In the genomic region with DNA sequence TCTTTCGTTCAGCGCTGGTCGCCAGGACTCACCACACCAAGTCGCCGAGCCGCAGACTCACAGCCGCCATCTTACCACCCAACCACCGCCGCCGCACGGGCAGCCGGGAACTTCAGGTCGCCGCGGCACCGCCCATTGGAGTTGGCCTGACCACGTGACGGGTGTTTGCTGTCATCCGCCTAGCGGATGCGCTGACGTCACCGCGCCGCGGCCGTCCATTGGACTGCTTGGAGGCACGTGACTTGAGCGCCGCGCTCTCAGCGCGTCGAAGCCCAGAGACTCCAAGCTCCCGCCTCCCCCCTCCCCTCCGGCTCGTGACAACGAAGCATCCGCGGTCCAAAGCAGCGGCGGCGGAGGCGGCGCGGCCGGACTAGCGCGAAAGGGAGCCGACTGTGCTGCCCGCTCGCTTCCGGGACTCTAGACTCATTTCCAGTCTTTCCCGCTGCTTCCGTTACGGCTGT, we compare ENCODE assay signal across 8 mouse cellular contexts. TPM values are rescaled to one million over a fixed set of nuclear protein-coding genes. Genes with fewer than 3 reads are reported as not detected.
DNase-seq lines count a peak whose midpoint lies in the region; ATAC-seq and TF ChIP-seq lines count a peak whose summit lies in the region.

A gene (minus strand): TSS at position 90 of the 461 bp plus-strand sequence.
A gene (plus strand): TSS at position 284 of the 461 bp plus-strand sequence.

- H3K9me3 ChIP-seq in E14TG2a.4 (ENCODE audit: low read length): no peaks in the 10 kb centered on the region
- no peaks in the 10 kb centered on the region for H3K9me3 ChIP-seq in forebrain, embryonic 12.5 days
- no peaks in the 10 kb centered on the region for H3K9me3 ChIP-seq in heart, postnatal 0 days (replicated peaks; ENCODE audit: control insufficient read depth, low read length)
- no peaks in the 10 kb centered on the region for H3K9me3 ChIP-seq in liver, embryonic 16.5 days (replicated peaks; ENCODE audit: control insufficient read depth, low read length)
- H3K9me3 ChIP-seq in neural tube, embryonic 13.5 days: no peaks in the 10 kb centered on the region

- peaks cover 55% of the 10 kb centered on the region for H3K36me3 ChIP-seq in E14TG2a.4 (ENCODE audit: insufficient read depth, low read length)
- peaks cover 36% of the 10 kb centered on the region for H3K36me3 ChIP-seq in forebrain, embryonic 12.5 days (replicated peaks)
- peaks cover 38% of the 10 kb centered on the region for H3K36me3 ChIP-seq in heart, postnatal 0 days (replicated peaks; ENCODE audit: control insufficient read depth, insufficient read depth, low read length)
- peaks cover 25% of the 10 kb centered on the region for H3K36me3 ChIP-seq in liver, embryonic 16.5 days (ENCODE audit: control insufficient read depth, insufficient read depth)
- peaks cover 37% of the 10 kb centered on the region for H3K36me3 ChIP-seq in neural tube, embryonic 13.5 days
- H3K36me3 ChIP-seq in testis, adult 2 months (ENCODE audit: control insufficient read depth, insufficient read depth, low read length): peaks cover 1% of the 10 kb centered on the region; the same call in 1 of the 2 replicates

- TF ChIP-seq EP300 in heart, postnatal 0 days (IDR thresholded peaks at IDR 0.05; ENCODE audit: low read depth): peak; percentile 55; the same call in 1 of the 2 replicates

- peak; percentile 99 for DNase-seq in c-Kit-positive CD71-positive TER-119-positive erythroid progenitor cells, embryonic 14.5 days (ENCODE audit: low spot score)
- peak; percentile 98 for DNase-seq in heart, postnatal 0 days (ENCODE audit: low spot score)
- peak; percentile 100 for DNase-seq in kidney, postnatal 4 days

- H3K9ac ChIP-seq in forebrain, embryonic 12.5 days: peak within 1 kb of the TSS; percentile 94
- peak within 1 kb of the TSS; percentile 85 for H3K9ac ChIP-seq in heart, postnatal 0 days (replicated peaks; ENCODE audit: low read depth, low read length)
- H3K9ac ChIP-seq in liver, embryonic 16.5 days (ENCODE audit: low read depth, low read length): peak within 1 kb of the TSS; percentile 98
- H3K9ac ChIP-seq in neural tube, embryonic 13.5 days: peak within 1 kb of the TSS; percentile 95

- TF ChIP-seq POLR2A in testis, adult 2 months (IDR thresholded peaks at IDR 0.05; ENCODE audit: control insufficient read depth, low read depth, low read length): peak; percentile 98

- peak within 1 kb of the TSS; percentile 99 for H3K4me3 ChIP-seq in E14TG2a.4 (replicated peaks; ENCODE audit: low read length)
- peak within 1 kb of the TSS; percentile 98 for H3K4me3 ChIP-seq in forebrain, embryonic 12.5 days (replicated peaks)
- peak within 1 kb of the TSS; percentile 79 for H3K4me3 ChIP-seq in heart, postnatal 0 days (ENCODE audit: low read depth, low read length)
- peak within 1 kb of the TSS; percentile 98 for H3K4me3 ChIP-seq in liver, embryonic 16.5 days (ENCODE audit: low read depth, low read length)
- H3K4me3 ChIP-seq in neural tube, embryonic 13.5 days: peak within 1 kb of the TSS; percentile 99
- H3K4me3 ChIP-seq in testis, adult 2 months (ENCODE audit: control insufficient read depth, low read depth, low read length): peak within 1 kb of the TSS; percentile 89

- H3K4me2 ChIP-seq in forebrain, embryonic 12.5 days: peak within 1 kb of the TSS; percentile 95
- peak within 1 kb of the TSS; percentile 97 for H3K4me2 ChIP-seq in heart, postnatal 0 days (ENCODE audit: low read depth, low read length)
- H3K4me2 ChIP-seq in liver, embryonic 16.5 days (ENCODE audit: low read depth, low read length): peak within 1 kb of the TSS; percentile 90
- H3K4me2 ChIP-seq in neural tube, embryonic 13.5 days: peak within 1 kb of the TSS; percentile 98

- no peaks in the 10 kb centered on the region for H3K27me3 ChIP-seq in E14TG2a.4 (ENCODE audit: insufficient read depth, low read length)
- H3K27me3 ChIP-seq in forebrain, embryonic 12.5 days: no peaks in the 10 kb centered on the region
- no peaks in the 10 kb centered on the region for H3K27me3 ChIP-seq in heart, postnatal 0 days (ENCODE audit: control insufficient read depth, insufficient read depth, low read length)
- H3K27me3 ChIP-seq in liver, embryonic 16.5 days (ENCODE audit: control insufficient read depth, insufficient read depth, low read depth, low read length): no peaks in the 10 kb centered on the region
- H3K27me3 ChIP-seq in neural tube, embryonic 13.5 days: no peaks in the 10 kb centered on the region
- H3K27me3 ChIP-seq in testis, adult 2 months (ENCODE audit: control insufficient read depth, insufficient read depth, low read length): no peaks in the 10 kb centered on the region

- no peak for TF ChIP-seq CTCF in E14TG2a.4 (conservative IDR thresholded peaks at IDR 0.05; ENCODE audit: low read length)
- no peak for TF ChIP-seq CTCF in heart, postnatal 0 days (IDR thresholded peaks at IDR 0.05; ENCODE audit: low read depth)
- no peak for TF ChIP-seq CTCF in testis, adult 2 months (IDR thresholded peaks at IDR 0.05; ENCODE audit: control insufficient read depth, insufficient read depth, insufficient replicate concordance, low read depth, low read length)

- under 1% methylated on average over 41 of the region's 56 CpGs for WGBS in forebrain, embryonic 12.5 days
- WGBS in heart, postnatal 0 days: 2% methylated on average over 55 of the region's 56 CpGs
- under 1% methylated on average over 56 of the region's 56 CpGs for WGBS in liver, embryonic 16.5 days (ENCODE audit: insufficient replicate concordance)
- WGBS in neural tube, embryonic 13.5 days: under 1% methylated on average over 54 of the region's 56 CpGs

- peak; percentile 100 for ATAC-seq in forebrain, embryonic 12.5 days (ENCODE audit: low FRiP score)
- ATAC-seq in heart, postnatal 0 days (ENCODE audit: insufficient read depth, low read depth): peak; percentile 98
- peak; percentile 97 for ATAC-seq in liver, embryonic 16.5 days (ENCODE audit: low read depth)
- ATAC-seq in neural tube, embryonic 13.5 days (ENCODE audit: low read depth): peak; percentile 100

- H3K27ac ChIP-seq in forebrain, embryonic 12.5 days: peak within 1 kb of the TSS; percentile 95
- peak within 1 kb of the TSS; percentile 99 for H3K27ac ChIP-seq in heart, postnatal 0 days (ENCODE audit: low read depth)
- H3K27ac ChIP-seq in liver, embryonic 16.5 days (ENCODE audit: low read length): peak within 1 kb of the TSS; percentile 99
- H3K27ac ChIP-seq in neural tube, embryonic 13.5 days (replicated peaks): peak within 1 kb of the TSS; percentile 97
- H3K27ac ChIP-seq in testis, adult 2 months (ENCODE audit: control insufficient read depth, insufficient read depth, low read depth, low read length): peak within 1 kb of the TSS; percentile 95

- peaks cover 28% of the 10 kb centered on the region for H3K4me1 ChIP-seq in E14TG2a.4 (replicated peaks; ENCODE audit: low read depth, low read length)
- H3K4me1 ChIP-seq in forebrain, embryonic 12.5 days: peaks cover 27% of the 10 kb centered on the region
- H3K4me1 ChIP-seq in heart, postnatal 0 days (ENCODE audit: control insufficient read depth, insufficient read depth): peaks cover 19% of the 10 kb centered on the region
- peaks cover 18% of the 10 kb centered on the region for H3K4me1 ChIP-seq in liver, embryonic 16.5 days (ENCODE audit: control insufficient read depth, low read depth, low read length)
- H3K4me1 ChIP-seq in neural tube, embryonic 13.5 days (replicated peaks): peaks cover 43% of the 10 kb centered on the region
- peaks cover 4% of the 10 kb centered on the region for H3K4me1 ChIP-seq in testis, adult 2 months (ENCODE audit: control insufficient read depth, insufficient read depth, low read length)

RNA-seq across cellular contexts. Expression of the first gene that starts in this region (rescaled TPM):
- polyA plus RNA-seq in forebrain, embryonic 12.5 days (2016; fragmentation: Nextera tagmentation; extraction: Ambion mirVana): 216 and 238 TPM in 2 replicates
- 74.3 and 84.4 TPM in 2 replicates for total RNA-seq in heart, postnatal 0 days (2014; rRNA removed; ENCODE audit: low replicate concordance)
- polyA plus RNA-seq in heart, postnatal 0 days (2015; fragmentation: Nextera tagmentation; extraction: Ambion mirVana): 56.2 and 58.5 TPM in 2 replicates
- polyA plus RNA-seq in liver, embryonic 16.5 days (2015; fragmentation: Nextera tagmentation; extraction: Ambion mirVana): 41.9 and 45.1 TPM in 2 replicates
- polyA plus RNA-seq in neural tube, embryonic 13.5 days (2015; fragmentation: Nextera tagmentation; extraction: Ambion mirVana): 193 and 194 TPM in 2 replicates
- polyA plus RNA-seq in testis, adult 2 months (2012; rRNA removed): 44.5 and 45.3 TPM in 2 replicates

RNA-seq across cellular contexts. Expression of the second gene that starts in this region (rescaled TPM):
- polyA plus RNA-seq in forebrain, embryonic 12.5 days (2016; fragmentation: Nextera tagmentation; extraction: Ambion mirVana): 23.8 and 24.8 TPM in 2 replicates
- total RNA-seq in heart, postnatal 0 days (2014; rRNA removed; ENCODE audit: low replicate concordance): 31.3 and 34.0 TPM in 2 replicates
- 8.5 and 8.7 TPM in 2 replicates for polyA plus RNA-seq in heart, postnatal 0 days (2015; fragmentation: Nextera tagmentation; extraction: Ambion mirVana)
- 6.9 and 7.6 TPM in 2 replicates for polyA plus RNA-seq in liver, embryonic 16.5 days (2015; fragmentation: Nextera tagmentation; extraction: Ambion mirVana)
- 16.0 and 16.6 TPM in 2 replicates for polyA plus RNA-seq in neural tube, embryonic 13.5 days (2015; fragmentation: Nextera tagmentation; extraction: Ambion mirVana)
- 26.8 and 28.4 TPM in 2 replicates for polyA plus RNA-seq in testis, adult 2 months (2012; rRNA removed)

Comparison
In these comparisons a context has a peak if more than half of its experiments do, and no peak if none do; other contexts are left out.
1. Peak in every context shown above with its lines: DNase-seq, ATAC-seq, H3K4me3 ChIP-seq and H3K27ac ChIP-seq.